Mouse (Mus musculus) layer of hippocampus, adult 2 months (tissue): ENCODE data around the gene Lars2. TPM values are rescaled to one million over a fixed set of nuclear protein-coding genes. Genes with fewer than 3 reads are reported as not detected.

Source experiments
- DNase-seq, 2 experiments: peaks; one replicate each; pipeline ENCODE4 v3.0.0; 2022; ENCODE audit warnings: low spot score in 2 of 2
- H3K27ac ChIP-seq: fragments of 200-600 bp; 2 replicates; pipeline ENCODE4 v1.8.1; 2022
- H3K4me3 ChIP-seq: fragments of 200-600 bp; 2 replicates; pipeline ENCODE4 v1.8.1; 2022; ENCODE audit warnings: mild to moderate bottlenecking
- CTCF ChIP-seq: fragments of 200-600 bp; conservative IDR thresholded peaks from 2 replicates; pipeline ENCODE4 v1.8.1; 2022; ENCODE audit warnings: antibody characterized with exemption, mild to moderate bottlenecking, moderate library complexity
- total RNA-seq, 2 experiments: library from RNA; stranded (reverse); gene quantifications; 2 replicates each; pipeline ENCODE4 v1.2.3; 2021

Lars2 gene
- total RNA-seq, 2 experiments from 2014 or later, result 74.0 to 101 TPM

DNA sequence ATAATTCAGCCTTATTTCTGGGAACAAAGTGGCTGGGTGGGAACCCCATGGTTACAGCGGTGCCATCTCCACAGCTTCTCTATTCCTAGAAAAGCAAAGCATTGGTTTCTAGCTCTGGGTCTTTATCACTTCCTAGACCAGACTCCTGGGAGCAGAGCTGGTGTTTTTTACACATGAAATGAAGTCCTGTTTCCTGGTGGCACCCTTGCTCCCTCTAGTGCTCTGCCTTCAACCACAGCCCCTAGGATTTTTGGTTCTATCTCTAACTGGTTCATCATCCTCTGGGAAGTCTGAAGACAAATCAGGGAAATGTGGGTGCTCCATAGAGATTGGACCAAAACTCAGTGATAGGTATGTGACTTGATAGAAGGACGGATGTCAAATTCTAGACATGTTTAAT is 140.7 kb downstream of the Lars2 start:
- no peak overlapping the region for H3K4me3 ChIP-seq
- DNase-seq, result no peak
- no peak overlapping the region for H3K27ac ChIP-seq
- peak; percentile 71 for TF ChIP-seq CTCF

DNA sequence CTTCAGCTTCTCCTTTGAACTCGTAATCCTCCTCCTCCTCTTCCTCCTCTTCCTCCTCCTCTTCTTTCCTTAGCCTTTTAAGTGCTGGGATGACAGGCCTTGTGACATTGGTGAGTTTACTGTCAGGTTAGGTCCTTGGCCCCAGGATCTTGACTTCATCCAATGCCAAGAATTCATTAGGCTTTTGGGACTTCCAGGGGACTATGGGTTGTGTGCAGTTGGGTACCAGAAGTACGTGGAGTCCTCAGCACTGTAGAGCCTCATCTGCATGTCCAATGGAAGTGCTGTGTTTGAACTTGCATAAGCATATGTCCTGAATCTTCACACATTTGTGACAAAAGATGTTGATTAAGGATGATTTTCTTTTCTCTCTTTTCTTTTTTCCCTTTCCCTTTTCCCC is 142.3 kb downstream of the Lars2 start:
- Histone ChIP-seq H3K4me3 (no peak overlapping the region), H3K27ac (no peak overlapping the region)
- no peak for TF ChIP-seq CTCF
- DNase-seq, result no peak

DNA sequence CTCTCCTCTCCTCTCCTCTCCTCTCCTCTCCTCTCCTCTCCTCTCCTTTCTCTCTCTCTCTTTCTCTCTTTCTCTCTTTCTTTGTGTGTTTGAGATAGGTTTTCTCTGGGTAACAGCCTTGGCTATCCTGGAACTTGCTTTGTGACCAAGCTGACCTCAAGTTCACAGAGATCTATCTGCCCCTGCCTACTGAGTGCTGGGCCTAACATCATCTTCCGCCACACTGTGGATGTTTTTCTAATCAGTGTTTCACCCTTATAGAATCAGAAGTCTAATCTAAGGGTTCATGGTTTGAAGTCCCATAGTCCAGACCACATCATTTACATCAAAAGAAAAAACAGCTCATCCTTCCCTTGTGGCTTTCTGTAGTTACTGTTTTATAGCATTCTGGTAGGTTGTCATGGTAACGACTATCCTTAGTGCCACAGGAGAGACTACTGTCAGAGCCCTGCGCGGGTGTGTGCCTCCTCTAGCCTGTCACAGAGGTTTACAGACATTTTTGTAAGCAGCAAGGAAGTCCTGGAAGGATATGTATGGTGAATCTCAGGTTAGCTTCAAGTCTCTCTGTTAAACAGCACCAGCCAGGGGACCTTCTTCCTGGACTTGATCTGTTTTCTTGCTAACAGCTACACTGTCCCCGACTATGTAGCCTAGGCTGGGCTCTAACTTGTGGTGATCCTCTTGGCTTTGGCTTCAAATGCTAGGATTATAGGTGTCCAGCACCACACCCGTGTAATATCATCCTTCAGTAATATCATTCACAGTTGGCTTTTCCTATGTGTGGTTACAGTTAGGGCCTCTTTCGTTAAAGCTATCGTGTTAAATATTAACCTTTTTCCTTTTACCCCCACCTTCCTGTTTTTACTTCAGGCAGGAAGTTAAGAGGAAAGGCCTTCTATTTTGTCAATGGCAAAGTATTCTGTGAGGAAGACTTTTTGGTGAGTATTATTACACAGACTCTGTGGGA is 143.2 kb downstream of the Lars2 start:
- H3K4me3 ChIP-seq, result no peak overlapping the region
- DNase-seq, result no peak
- no peak; the same call in 1 of the 2 replicates for TF ChIP-seq CTCF
- H3K27ac ChIP-seq, result peak overlapping the region; percentile 58; the same call in 1 of the 2 replicates

DNA sequence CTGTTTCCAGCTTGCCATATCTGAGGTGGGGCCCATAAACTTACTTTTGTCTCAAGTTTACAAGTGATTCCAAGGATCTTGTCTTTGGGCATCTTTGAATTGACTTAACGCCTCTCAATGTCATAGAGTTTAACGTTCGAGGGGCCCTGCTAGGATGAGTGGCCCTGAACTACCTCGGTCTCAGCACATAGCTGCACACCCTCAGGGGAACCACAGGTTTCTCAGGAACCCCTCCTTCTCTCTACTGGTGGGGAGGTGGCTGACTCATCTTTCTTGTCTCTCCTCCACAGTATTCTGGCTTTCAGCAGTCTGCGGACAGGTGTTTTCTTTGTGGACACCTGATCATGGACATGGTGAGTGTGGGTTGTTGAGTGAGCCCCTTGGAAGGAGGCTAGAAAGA is 144.2 kb downstream of the Lars2 start:
- no peak for DNase-seq
- TF ChIP-seq CTCF, result no peak
- no peak overlapping the region for H3K27ac ChIP-seq
- H3K4me3 ChIP-seq, result no peak overlapping the region

Other genes starting within 250 kb of the Lars2 start
- gene Clec3b, start 216.0 kb upstream of the Lars2 start, total RNA-seq, result 1 to 10 TPM; 2.2 to 4.3 TPM
- under 1 TPM in 1 of 2 experiments, not detected in 1; 0.08 TPM for gene Cdcp1, start 150.9 kb upstream of the Lars2 start, total RNA-seq
- gene Tmem158, start 106.2 kb upstream of the Lars2 start, total RNA-seq, result 10 to 100 TPM; 35.2 to 37.9 TPM
- 1 to 10 TPM; 5.7 to 7.6 TPM for gene Limd1, start 111.8 kb downstream of the Lars2 start, total RNA-seq
- gene Sacm1l, start 162.8 kb downstream of the Lars2 start, total RNA-seq, result 10 to 100 TPM; 53.7 to 56.8 TPM